Mouse (Mus musculus): ENCODE data around the gene H2al1k.
"Not testable (repeated sequence)": the region's sequence is repeated elsewhere in the genome, so short reads cannot be mapped to it uniquely, and the experiment has no call there.

- TF ChIP-seq CTCF, POLR2A (IDR thresholded peaks at IDR 0.05; ENCODE audit: extremely low read depth, insufficient read depth, low read length): not testable (repeated sequence)
Measured at GRCm38 (mm10) chrX:9334996-9335395, 15.4 kb upstream of the H2al1k start.

Measured in cortical plate, adult 2 months (tissue).